Mouse (Mus musculus): Measurements from ENCODE around the gene Eci2.
"Not testable (repeated sequence)": the region's sequence is repeated elsewhere in the genome, so short reads cannot be mapped to it uniquely, and the experiment has no call there.

DNA sequence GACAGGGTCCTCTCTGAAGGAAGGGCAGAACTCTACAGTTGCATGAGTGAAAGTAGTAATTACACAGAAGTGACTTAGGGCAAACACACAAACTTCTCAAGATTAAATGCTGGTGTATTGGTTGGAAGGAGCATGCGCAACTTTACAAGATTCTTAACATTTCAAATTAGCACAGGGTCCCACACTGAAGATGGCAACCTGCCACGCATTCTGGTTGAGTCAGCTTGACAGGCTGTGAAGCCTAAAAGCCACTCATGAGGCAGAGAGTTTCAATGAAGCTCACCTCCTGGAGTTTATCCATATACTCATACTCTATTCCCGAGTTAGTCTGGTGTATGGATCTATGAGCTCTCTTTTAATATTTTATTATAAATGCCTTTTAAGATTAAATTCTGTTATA lies 68.7 kb downstream of the Eci2 start:
- TF ChIP-seq CTCF (IDR thresholded peaks at IDR 0.05; ENCODE audit: borderline replicate concordance, control insufficient read depth, extremely low read depth, insufficient read depth, low read length, poor library complexity); POLR2A (IDR thresholded peaks at IDR 0.05; ENCODE audit: control insufficient read depth, extremely low read depth, insufficient read depth, low read length, poor library complexity): not testable (repeated sequence)

All from thymus, adult 2 months (tissue).